Mouse (Mus musculus) midbrain, embryonic 10.5 days (tissue): ENCODE data around the gene Lax1. TPM values are rescaled to one million over a fixed set of nuclear protein-coding genes. Genes with fewer than 3 reads are reported as not detected.
A peak's percentile ranks its signal among the peaks of the same experiment; 100 is the strongest.
"Not testable (repeated sequence)": the region's sequence is repeated elsewhere in the genome, so short reads cannot be mapped to it uniquely, and the experiment has no call there.

Experiments
- DNase-seq: peaks from one replicate; pipeline ENCODE4 v3.0.0-alpha.2; 2017; ENCODE audit warnings: low spot score
- H3K27ac ChIP-seq: fragments of 300-500 bp; sonication (generic); replicated peaks from 2 replicates; pipeline ENCODE4 v1.5.1; 2016; ENCODE audit warnings: mild to moderate bottlenecking
- H3K27me3 ChIP-seq: fragments of 300-500 bp; sonication (generic); 2 replicates; pipeline ENCODE4 v1.6.1; 2016; ENCODE audit warnings: low read depth, mild to moderate bottlenecking; ENCODE audit not compliant: poor library complexity, severe bottlenecking
- H3K36me3 ChIP-seq: fragments of 300-500 bp; sonication (generic); 2 replicates; pipeline ENCODE4 v1.6.1; 2016; ENCODE audit warnings: mild to moderate bottlenecking, moderate library complexity
- H3K4me1 ChIP-seq: fragments of 300-500 bp; sonication (generic); 2 replicates; pipeline ENCODE4 v1.6.1; 2016
- H3K4me3 ChIP-seq: fragments of 300-500 bp; sonication (generic); 2 replicates; pipeline ENCODE4 v1.5.1; 2016; ENCODE audit warnings: mild to moderate bottlenecking, moderate library complexity
- H3K9me3 ChIP-seq: fragments of 300-500 bp; sonication (generic); replicated peaks from 2 replicates; pipeline ENCODE4 v1.6.1; 2016; ENCODE audit warnings: mild to moderate bottlenecking
- WGBS: fragments of 180-500 bp; shearing (Covaris S2); methylation state at CpG from one replicate; pipeline ENCODE4 v1.1.7; 2016; 5-methylcytosine and 5-hydroxymethylcytosine counted together
- polyA plus RNA-seq: library from polyadenylated mRNA; unstranded; fragments of >200 nt; fragmentation: Nextera tagmentation; extraction: Ambion mirVana; gene quantifications from 2 replicates; pipeline ENCODE4 v1.2.1, GENCODE M21; 2016

Lax1 gene
- polyA plus RNA-seq, 1 experiment from 2014 or later = 0.23 TPM

DNA sequence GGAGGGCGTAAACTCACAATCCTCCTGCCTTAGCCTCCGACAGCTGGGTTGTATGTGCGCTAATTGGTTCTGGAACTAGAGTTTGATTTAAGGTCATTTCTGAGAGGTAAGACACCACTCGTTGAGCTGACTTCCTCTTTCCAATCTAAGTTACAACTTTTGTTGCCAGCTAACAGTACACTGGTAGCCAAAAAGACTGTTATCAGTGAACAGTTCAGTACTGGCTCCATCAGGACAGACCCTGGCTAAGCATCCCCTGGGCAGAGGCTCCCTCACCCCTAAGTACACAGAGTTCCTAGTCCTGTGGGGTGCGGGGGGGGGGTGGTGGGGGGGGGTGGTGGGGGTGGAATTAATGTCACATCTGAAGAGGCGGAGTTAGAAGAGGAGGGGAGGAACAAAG is 21.0 kb upstream of the Lax1 start:
- peaks cover 33% of the 10 kb centered on the region for H3K4me1 ChIP-seq
- H3K9me3 ChIP-seq = no peaks in the 10 kb centered on the region
- WGBS = 58% methylated on average over 6 of the region's 6 CpGs
- H3K27me3 ChIP-seq = no peaks in the 10 kb centered on the region
- no peak overlapping the region for H3K4me3 ChIP-seq
- 0 out of 2 replicates have a peak overlapping the region, but pooled peaks have one; percentile 33 for H3K27ac ChIP-seq
- peaks cover 4% of the 10 kb centered on the region; the same call in 1 of the 2 replicates for H3K36me3 ChIP-seq
- DNase-seq = no peak

DNA sequence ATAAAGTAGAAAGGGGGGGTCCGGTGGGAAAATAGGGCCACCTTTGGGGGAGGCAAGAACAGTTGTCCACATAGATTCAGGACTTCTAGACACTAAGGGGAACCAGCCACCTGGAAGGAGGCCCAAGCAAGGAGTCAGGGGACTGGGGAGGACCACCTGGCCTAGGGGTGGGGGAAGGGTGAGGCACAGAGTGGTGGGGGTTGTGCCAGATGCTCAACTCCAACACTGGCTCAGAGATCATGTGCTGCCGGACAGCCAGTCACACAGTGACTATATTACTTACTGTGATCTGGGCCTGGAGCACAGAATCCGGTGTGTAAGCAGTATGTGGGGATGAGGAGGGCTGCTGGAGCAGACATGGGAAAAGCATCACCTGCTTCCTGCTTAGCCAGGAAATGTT is 19.4 kb upstream of the Lax1 start:
- Histone ChIP-seq H3K27me3 (no peaks in the 10 kb centered on the region), H3K4me1 (peaks cover 33% of the 10 kb centered on the region), H3K9me3 (no peaks in the 10 kb centered on the region), H3K36me3 (no peaks in the 10 kb centered on the region), H3K4me3 (no peak overlapping the region), H3K27ac (no peak overlapping the region)
- WGBS = 85% methylated on average over 3 of the region's 3 CpGs
- no peak for DNase-seq

DNA sequence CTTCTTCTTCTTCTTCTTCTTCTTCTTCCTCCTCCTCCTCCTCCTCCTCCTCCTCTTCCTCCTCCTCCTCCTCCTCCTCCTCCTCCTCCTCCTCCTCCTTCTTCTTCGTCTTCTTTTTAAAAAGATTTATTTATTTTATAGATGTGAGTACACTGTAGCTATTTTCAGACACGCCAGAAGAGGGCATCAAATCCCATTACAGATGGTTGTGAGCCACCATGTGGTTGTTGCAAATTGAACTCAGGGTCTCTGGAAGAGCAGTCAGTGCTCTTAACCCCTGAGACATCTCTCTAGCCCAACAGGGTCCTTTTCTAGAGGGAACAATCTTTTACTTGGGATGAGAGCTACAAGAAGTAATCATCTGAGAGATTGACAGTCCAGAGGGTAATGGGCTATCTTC is 11.9 kb upstream of the Lax1 start:
- not testable (repeated sequence) for H3K27me3 ChIP-seq, H3K4me1 ChIP-seq, DNase-seq, H3K4me3 ChIP-seq, H3K9me3 ChIP-seq, H3K36me3 ChIP-seq, H3K27ac ChIP-seq
- WGBS = 13% methylated on average over 1 of the region's 2 CpGs

GRCm38 (mm10) chr1:133697935-133698620 is 8.2 kb upstream of the Lax1 start:
- Histone ChIP-seq H3K4me1 (peaks cover 29% of the 10 kb centered on the region), H3K36me3 (no peaks in the 10 kb centered on the region), H3K27me3 (no peaks in the 10 kb centered on the region), H3K4me3 (no peak overlapping the region), H3K9me3 (no peaks in the 10 kb centered on the region), H3K27ac (no peak overlapping the region)
- WGBS = 94% methylated on average over 12 of the region's 12 CpGs
- DNase-seq = no peak

- H3K4me3 ChIP-seq = no peak overlapping the region
- H3K27me3 ChIP-seq = no peaks in the 10 kb centered on the region
- DNase-seq = no peak
- no peaks in the 10 kb centered on the region for H3K9me3 ChIP-seq
- H3K36me3 ChIP-seq = no peaks in the 10 kb centered on the region
- H3K27ac ChIP-seq = no peak overlapping the region
- WGBS = 67% methylated on average over 7 of the region's 7 CpGs
- peaks cover 29% of the 10 kb centered on the region for H3K4me1 ChIP-seq
Observed at GRCm38 (mm10) chr1:133695901-133696300, 6.0 kb upstream of the Lax1 start.

GRCm38 (mm10) chr1:133694876-133695275 is 5.0 kb upstream of the Lax1 start:
- H3K27ac ChIP-seq = peak overlapping the region; percentile 57; the same call in 1 of the 2 replicates
- no peaks in the 10 kb centered on the region for H3K27me3 ChIP-seq
- H3K4me3 ChIP-seq = no peak overlapping the region
- no peak for DNase-seq
- no peaks in the 10 kb centered on the region for H3K9me3 ChIP-seq
- no peaks in the 10 kb centered on the region for H3K36me3 ChIP-seq
- WGBS = 89% methylated on average over 1 of the region's 1 CpGs
- peaks cover 29% of the 10 kb centered on the region for H3K4me1 ChIP-seq

DNA sequence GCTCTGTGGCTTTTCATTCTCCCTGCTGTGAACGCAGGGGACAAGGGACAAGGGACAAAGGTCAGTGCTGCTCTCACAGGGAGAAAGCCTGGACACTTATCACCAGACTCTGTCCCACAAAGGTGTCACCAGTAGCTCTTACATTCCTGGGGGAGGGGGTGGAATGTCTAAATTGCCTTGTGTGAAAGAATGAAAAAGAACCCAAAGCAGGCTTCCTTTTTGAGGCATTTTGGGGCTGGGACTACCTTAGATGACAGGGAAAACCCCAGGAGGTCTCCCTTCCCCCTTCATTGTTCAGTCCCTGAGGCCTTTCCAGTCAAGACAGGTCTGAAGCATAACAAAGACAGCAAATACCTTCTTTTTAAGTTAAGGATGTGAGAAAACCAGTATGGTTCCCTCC is 4.4 kb upstream of the Lax1 start:
- Histone ChIP-seq H3K27ac (peak overlapping the region; percentile 57), H3K9me3 (no peaks in the 10 kb centered on the region), H3K4me1 (peaks cover 29% of the 10 kb centered on the region), H3K36me3 (no peaks in the 10 kb centered on the region), H3K4me3 (no peak overlapping the region), H3K27me3 (no peaks in the 10 kb centered on the region)
- WGBS = 0% methylated on average over 1 of the region's 1 CpGs
- no peak for DNase-seq

- Histone ChIP-seq H3K27me3 (no peaks in the 10 kb centered on the region), H3K27ac (peak overlapping the region; percentile 57), H3K4me3 (no peak overlapping the region), H3K36me3 (no peaks in the 10 kb centered on the region), H3K9me3 (no peaks in the 10 kb centered on the region), H3K4me1 (peaks cover 29% of the 10 kb centered on the region)
- no peak for DNase-seq
- whole genome bisulfite sequencing = 63% methylated on average over 11 of the region's 11 CpGs
Observed at GRCm38 (mm10) chr1:133693536-133694114, 3.7 kb upstream of the Lax1 start.

DNA sequence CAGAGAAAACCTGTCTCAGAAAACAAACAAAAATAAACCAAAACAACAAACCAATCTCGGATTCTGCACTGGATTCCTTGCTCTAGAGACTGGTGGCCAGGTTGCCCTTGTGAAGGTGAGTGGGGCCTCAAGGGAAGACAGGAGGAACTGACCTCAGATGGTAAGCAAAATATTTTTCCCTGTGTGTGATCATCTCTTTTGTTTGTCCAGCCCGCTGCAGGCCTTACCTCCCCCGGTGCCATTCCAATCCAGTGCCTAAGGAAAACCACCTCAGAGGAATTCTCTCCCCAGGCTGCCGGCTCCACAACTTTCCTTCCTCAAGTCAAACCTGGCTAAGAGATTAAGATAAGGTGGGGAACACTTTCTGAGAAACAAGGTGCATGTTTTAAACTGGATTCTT is 2.3 kb upstream of the Lax1 start:
- Histone ChIP-seq H3K27me3 (no peaks in the 10 kb centered on the region), H3K9me3 (no peaks in the 10 kb centered on the region), H3K4me1 (peaks cover 29% of the 10 kb centered on the region), H3K36me3 (no peaks in the 10 kb centered on the region), H3K4me3 (no peak overlapping the region), H3K27ac (no peak overlapping the region)
- WGBS = 52% methylated on average over 4 of the region's 4 CpGs
- DNase-seq = no peak

DNA sequence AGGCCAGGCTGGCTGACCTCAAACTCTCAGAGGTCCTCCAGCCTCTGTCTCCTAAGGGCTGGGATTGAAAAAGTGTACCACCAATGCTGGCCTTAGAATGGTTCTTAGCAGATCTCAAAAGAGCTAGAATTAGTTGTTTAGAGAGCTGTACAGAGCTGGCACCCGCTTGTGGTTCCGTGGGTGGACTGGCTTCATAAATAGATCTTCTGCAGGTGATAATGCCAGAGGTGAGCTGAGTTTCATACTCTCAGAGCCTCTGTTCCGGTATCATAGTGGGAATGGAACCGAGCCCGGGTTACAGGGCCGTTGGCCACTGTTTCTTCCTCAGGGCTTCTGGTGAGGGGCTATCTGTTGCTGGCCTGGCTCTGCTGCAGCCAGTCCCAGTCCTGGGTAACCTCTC is 1.1 kb upstream of the Lax1 start:
- no peak for DNase-seq
- no peak overlapping the region for H3K4me3 ChIP-seq
- H3K9me3 ChIP-seq = no peaks in the 10 kb centered on the region
- peaks cover 26% of the 10 kb centered on the region for H3K4me1 ChIP-seq
- 95% methylated on average over 6 of the region's 6 CpGs for WGBS
- no peaks in the 10 kb centered on the region for H3K27me3 ChIP-seq
- H3K27ac ChIP-seq = no peak overlapping the region
- H3K36me3 ChIP-seq = no peaks in the 10 kb centered on the region

GRCm38 (mm10) chr1:133688301-133688700 is 1.6 kb downstream of the Lax1 start:
- no peak overlapping the region for H3K27ac ChIP-seq
- H3K4me3 ChIP-seq = no peak overlapping the region
- no peaks in the 10 kb centered on the region for H3K27me3 ChIP-seq
- DNase-seq = no peak
- H3K9me3 ChIP-seq = no peaks in the 10 kb centered on the region
- WGBS = 75% methylated on average over 7 of the region's 7 CpGs
- no peaks in the 10 kb centered on the region for H3K4me1 ChIP-seq
- no peaks in the 10 kb centered on the region for H3K36me3 ChIP-seq

DNA sequence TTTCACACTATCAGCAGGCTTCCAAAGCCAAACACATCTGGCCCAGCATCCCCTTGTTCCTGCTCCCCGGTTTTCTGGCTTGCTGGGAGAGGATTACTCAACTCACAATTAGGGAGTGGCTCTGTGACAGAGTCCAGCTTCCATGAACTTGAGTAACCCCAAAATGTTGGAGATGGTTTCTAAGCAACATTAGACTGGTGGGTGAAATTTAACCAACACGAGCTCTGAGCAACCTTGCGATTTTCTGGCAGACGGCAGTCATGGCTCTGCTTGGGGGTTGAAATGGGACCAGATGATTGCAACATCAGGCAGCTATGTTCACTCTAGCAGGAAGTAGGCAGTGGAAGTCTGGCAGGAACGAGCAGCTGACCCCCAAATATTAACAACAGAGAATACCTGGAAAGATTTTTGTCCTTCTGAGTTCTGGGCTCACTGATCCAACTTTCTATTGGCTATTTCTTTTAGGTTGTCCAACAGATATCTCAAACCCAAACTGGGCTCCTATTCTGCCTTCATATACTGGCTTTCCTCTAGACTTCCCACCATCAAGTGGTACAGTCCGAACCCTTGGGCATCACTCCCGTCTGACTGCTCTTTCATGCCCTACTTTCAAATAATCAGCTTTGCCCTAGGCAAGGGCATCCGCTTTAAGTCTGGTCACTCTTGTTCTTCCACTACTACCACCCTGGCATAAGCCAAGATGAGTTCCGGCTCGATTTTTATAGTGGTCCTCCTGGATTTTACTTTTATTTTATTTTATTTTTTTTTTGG is 4.0 kb downstream of the Lax1 start:
- H3K9me3 ChIP-seq = no peaks in the 10 kb centered on the region
- no peak overlapping the region for H3K4me3 ChIP-seq
- no peaks in the 10 kb centered on the region for H3K36me3 ChIP-seq
- no peaks in the 10 kb centered on the region for H3K27me3 ChIP-seq
- no peak overlapping the region for H3K27ac ChIP-seq
- WGBS = 85% methylated on average over 10 of the region's 10 CpGs
- no peaks in the 10 kb centered on the region for H3K4me1 ChIP-seq
- DNase-seq = no peak

- Histone ChIP-seq H3K4me3 (no peak overlapping the region), H3K9me3 (no peaks in the 10 kb centered on the region), H3K27ac (no peak overlapping the region), H3K27me3 (no peaks in the 10 kb centered on the region), H3K4me1 (peaks cover 4% of the 10 kb centered on the region; the same call in 1 of the 2 replicates), H3K36me3 (no peaks in the 10 kb centered on the region)
- 81% methylated on average over 3 of the region's 3 CpGs for WGBS
- no peak for DNase-seq
Observed at GRCm38 (mm10) chr1:133671801-133672200, 18.1 kb downstream of the Lax1 start.
